Mouse (Mus musculus) heart, adult 11 months (tissue): ENCODE data around the gene Sept7.
"Not testable (repeated sequence)": the region's sequence is repeated elsewhere in the genome, so short reads cannot be mapped to it uniquely, and the experiment has no call there.

Experiments used
- DNase-seq: peaks from one replicate; pipeline ENCODE4 v3.0.0; 2022

The Sept7 gene

DNA sequence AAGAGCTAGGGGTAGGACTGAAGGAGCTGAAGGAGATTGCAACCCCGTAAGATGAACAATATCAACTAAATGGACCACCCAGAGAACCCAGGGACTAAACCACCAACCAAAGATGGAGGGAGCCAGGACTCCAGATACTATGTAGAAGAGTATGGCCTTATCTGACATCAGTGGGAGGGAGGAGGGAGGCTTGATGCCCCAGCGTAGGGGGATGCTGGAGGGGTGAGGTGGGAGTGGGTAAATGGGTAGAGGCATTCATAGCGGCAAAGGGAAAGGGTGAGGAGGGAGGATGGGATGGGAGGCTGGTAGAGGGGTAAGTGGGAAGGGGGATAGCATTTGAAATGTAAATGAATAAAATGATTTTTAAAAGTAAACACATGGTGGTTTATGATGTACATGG, 8.2 kb downstream of the Sept7 start:
- peak; percentile 86 for DNase-seq

DNA sequence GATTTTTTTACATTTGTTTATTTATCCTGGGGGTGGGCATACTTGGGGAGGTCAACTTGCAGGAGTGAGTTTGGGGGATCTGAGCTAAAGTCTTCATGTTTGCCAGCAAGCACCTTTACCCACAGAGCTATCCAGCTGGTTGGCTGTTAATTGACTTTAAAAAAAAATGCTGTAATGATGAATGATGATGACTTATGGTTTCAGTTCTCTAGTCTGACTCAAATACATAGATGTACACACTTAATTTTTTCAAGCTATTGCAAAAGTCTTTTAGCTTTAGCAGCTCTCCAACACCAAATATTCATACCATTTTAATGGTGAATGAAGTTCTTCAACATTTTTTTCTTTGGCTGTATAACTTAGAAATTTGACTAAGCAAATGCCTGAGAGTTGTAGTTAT, 8.7 kb downstream of the Sept7 start:
- no peak for DNase-seq

GRCm38 (mm10) chr9:25262087-25262486, 9.8 kb downstream of the Sept7 start:
- DNase-seq: no peak

DNA sequence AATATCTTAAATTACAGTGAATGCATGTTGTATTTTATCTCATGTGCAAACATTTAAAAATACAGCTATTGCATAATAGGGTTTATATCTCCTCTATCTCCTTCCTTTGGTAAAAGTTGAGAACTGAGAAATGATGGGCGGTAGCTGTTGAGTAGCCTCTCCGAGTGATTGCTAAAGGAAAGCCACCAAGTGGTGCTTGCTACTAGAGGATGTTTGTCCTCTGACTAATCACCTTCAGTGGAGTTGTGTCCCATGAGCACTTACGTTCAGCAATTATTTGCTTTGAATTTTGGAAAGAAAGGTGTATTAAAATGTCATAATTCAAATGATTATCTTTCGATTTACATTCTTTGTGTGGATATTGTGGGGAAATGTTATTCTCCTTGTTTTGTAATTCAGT, 13.6 kb downstream of the Sept7 start:
- DNase-seq: no peak

DNA sequence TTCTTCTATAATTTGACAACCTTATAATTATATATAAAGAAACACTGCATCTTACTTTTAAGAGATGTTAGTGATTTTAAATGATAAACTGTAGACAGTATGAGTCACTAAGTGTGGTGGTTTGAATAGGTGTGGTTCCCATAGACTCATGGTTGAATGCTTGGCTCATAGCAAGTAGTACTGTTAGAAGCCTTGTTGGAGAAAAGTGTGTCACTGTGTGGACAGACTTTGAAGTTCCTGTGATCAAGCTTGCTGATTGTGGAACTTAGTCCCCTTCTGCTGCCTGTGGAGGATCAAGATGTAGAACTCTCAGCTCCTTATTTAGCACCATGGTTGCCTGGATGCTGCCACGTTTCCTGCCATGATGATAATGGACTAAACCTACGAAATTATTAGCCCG, 14.9 kb downstream of the Sept7 start:
- DNase-seq: no peak

GRCm38 (mm10) chr9:25267574-25267973, 15.3 kb downstream of the Sept7 start:
- DNase-seq: no peak

DNA sequence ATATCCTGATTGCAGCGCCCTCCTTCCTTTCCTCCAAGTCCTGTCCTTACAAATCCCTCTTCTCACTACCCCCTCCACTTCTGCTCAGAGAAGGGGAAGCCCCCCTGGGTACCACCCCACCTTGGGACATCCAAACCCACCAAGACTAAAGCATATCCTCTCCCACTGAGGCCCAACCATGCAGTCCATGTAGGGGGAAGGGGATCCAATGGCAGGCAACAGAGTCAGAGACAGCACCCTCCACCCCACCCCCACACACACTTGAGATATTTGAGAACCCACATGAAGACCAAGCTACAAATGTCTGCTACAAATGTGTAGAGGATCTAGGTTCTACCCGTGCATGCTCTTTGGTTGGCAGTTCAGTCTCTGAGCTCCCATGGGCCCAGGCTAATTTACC, 19.7 kb downstream of the Sept7 start:
- DNase-seq: peak; percentile 84

DNA sequence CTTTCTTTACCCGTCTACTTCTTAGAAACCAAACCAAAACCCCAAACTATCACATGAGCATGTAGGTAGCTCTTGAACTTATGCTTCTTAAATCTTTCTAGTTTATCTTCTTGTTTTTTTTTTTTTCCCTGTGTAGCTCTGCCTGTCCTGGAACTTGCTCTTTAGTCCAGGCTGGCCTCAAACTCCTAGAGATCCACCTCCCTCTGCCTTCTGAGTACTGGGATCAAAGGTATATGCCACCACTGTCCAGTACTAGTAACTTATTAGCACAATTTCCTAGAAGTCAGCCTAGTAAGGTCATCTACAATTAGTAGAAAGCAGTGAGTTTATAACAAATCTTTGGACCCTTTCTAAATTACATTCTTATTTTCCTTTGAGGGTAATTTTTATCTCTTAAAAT, 37.6 kb downstream of the Sept7 start:
- no peak for DNase-seq

GRCm38 (mm10) chr9:25309505-25310182, 57.4 kb downstream of the Sept7 start:
- DNase-seq: no peak

DNA sequence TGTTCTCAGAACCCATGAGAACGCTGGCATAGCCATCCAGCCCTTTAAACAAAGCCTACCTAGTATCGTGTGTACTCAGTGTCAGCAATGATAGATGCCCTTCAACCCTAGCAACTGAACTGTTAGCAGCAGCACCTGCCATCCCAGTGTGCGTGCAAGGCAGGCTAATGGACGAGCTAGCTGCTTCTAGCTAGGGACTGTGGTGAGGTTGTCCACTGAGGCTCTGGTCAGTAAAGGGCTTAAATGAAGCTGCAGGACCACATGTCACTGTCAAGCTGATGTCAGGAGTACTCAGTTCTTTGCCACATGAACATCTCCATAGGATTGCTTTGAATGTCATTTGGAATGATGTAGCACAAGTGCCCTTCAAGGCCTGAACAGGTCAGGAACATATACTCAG, 62.1 kb downstream of the Sept7 start:
- peak; percentile 78 for DNase-seq

DNA sequence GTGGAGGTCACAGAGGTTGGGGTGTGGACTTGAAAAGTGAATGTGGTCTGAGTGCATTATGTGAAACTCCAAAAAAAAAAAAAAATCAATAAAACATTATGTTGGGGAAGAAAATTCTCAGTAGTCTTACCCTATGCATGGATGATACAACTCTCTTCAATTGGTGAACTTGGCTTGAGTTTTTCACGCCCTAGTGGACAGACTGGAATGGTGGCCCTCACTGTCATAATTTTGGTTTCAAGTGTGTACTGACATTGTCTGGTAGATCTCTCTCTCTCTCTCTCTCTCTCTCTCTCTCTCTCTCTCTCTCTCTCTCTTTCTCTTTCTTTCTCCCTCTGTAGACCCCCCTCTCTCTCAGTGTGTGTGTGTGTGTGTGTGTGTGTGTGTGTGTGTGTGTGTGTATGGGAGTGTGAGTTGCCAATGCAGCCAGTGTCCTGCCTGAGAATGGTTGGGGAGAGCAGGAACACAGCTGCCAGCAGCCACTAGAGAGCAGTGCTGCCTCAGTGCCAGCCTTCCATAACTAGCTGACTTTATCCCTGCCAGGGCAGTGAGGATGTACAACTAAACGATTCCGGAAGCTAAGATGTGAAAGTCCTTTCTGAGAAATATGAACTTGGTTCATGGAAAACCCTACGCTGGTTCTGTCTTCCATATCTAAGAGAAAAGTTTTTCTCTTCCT, 65.7 kb downstream of the Sept7 start:
- DNase-seq: peak; percentile 94

DNA sequence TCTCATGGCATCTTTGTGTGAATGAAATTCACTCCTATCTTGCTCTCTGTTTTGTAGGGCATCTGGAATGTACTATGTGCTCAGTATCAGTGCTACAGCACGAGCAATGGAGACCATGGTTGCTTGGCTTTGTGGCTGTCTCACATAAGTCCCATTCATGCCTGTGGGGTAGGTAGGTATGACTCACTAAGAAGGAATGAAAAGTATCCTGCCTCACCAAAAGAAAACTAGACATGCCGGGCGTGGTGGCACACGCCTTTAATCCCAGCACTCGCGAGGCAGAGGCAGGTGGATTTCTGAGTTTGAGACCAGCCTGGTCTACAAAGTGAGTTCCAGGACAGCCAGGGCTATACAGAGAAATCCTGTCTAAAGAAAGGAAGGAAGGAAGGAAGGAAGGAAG, 67.4 kb downstream of the Sept7 start:
- DNase-seq: not testable (repeated sequence)

GRCm38 (mm10) chr9:25327727-25328370, 75.6 kb downstream of the Sept7 start:
- DNase-seq: peak; percentile 61

- DNase-seq: peak; percentile 64
Measured at GRCm38 (mm10) chr9:25328946-25329723, 76.9 kb downstream of the Sept7 start.

- peak; percentile 97 for DNase-seq
Measured at GRCm38 (mm10) chr9:25337436-25338198, 85.4 kb downstream of the Sept7 start.

DNA sequence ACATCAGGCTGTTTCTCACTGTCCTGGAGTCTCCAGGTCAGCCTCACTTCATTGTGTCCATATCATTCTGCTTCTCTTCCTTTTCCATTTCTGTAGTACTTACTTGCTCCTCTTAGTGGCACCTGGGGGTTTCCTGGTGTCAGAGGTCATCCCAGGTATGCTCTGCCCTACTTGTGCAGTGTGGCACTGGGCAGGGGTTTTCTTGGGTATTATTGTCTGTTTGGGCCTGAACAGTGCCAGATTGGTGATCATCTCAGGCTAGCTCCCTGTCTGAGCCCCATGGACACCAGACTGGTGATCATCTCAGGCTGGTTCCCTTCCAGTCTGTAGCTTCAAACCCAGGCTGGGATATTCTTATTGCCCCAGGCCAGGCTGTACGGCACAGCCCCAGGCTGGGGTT, 88.2 kb downstream of the Sept7 start:
- DNase-seq: peak; percentile 79

DNA sequence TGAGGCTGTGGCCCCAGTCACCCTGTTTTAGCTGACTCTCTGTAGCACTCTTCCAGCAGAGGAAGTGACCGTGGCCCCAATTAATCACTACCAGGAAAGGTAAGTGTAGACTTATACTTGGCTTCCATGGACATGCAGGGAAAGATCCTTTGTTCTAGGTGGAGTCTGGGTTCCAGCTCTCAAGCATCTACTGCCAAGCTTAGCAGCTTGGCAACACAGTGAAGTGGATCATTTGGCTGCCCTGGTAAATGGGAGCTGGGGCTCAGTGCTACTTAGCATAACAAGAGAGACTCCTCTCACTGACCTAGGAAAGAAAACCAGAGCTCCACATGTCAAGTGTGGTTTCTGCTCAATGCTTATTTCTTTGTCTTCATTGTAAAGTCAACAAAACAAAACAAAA, 101.5 kb downstream of the Sept7 start:
- DNase-seq: peak; percentile 61

- no peak for DNase-seq
Measured at GRCm38 (mm10) chr9:25355806-25356205, 103.6 kb downstream of the Sept7 start.

GRCm38 (mm10) chr9:25357589-25357988, 105.3 kb downstream of the Sept7 start:
- no peak for DNase-seq

DNA sequence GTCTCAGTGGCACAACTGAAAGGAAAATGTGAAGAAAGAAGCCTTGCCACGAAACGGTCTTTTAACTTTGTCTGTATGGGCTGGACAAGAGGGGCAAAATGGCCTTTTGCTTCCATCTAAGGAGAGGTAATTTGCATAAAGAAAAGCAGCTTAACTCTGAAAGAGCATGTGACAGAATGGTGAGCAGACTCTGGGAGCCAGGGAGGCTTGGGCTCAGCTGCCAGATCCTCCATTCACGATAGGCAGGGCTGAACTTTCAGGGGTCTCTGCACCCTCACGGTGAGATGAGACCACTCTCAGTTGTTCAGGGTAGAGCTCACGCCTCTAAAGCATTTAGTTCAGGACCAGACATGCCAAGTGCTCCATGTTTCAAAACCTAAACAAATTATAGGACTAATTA, 105.8 kb downstream of the Sept7 start:
- DNase-seq: no peak
